Mouse (Mus musculus): ENCODE data around the gene Hmgn2.

DNA sequence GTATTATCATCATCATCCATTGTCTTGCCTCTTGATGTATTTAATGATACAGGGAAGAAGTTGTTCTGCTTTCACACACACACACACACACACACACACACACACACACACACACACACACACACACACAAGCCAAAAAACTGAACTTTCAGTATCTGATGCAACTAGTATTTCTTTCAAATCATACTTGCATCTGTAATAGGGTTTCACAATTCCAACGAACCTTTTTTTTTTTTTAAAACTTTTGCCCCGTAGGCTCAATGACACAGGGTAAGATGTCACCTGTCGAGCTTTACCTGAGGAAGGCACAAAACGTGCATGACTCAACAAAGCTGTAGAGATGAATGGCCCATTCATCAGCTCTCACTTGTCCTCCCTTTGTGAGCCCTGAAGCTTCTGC is 33.8 kb upstream of the Hmgn2 start:
- no peak for TF ChIP-seq CTCF (IDR thresholded peaks at IDR 0.05; ENCODE audit: borderline replicate concordance, insufficient read depth, low read depth, low read length)
- TF ChIP-seq POLR2A (IDR thresholded peaks at IDR 0.05; ENCODE audit: borderline replicate concordance, insufficient read depth, low read length): no peak
